Mouse (Mus musculus) MN1 (cell line): Measurements from ENCODE around the gene Dedd.

Source experiments
- DNase-seq: peaks from one replicate; pipeline ENCODE4 v3.0.0-alpha.2; 2016; ENCODE audit warnings: low spot score

Dedd gene

DNA sequence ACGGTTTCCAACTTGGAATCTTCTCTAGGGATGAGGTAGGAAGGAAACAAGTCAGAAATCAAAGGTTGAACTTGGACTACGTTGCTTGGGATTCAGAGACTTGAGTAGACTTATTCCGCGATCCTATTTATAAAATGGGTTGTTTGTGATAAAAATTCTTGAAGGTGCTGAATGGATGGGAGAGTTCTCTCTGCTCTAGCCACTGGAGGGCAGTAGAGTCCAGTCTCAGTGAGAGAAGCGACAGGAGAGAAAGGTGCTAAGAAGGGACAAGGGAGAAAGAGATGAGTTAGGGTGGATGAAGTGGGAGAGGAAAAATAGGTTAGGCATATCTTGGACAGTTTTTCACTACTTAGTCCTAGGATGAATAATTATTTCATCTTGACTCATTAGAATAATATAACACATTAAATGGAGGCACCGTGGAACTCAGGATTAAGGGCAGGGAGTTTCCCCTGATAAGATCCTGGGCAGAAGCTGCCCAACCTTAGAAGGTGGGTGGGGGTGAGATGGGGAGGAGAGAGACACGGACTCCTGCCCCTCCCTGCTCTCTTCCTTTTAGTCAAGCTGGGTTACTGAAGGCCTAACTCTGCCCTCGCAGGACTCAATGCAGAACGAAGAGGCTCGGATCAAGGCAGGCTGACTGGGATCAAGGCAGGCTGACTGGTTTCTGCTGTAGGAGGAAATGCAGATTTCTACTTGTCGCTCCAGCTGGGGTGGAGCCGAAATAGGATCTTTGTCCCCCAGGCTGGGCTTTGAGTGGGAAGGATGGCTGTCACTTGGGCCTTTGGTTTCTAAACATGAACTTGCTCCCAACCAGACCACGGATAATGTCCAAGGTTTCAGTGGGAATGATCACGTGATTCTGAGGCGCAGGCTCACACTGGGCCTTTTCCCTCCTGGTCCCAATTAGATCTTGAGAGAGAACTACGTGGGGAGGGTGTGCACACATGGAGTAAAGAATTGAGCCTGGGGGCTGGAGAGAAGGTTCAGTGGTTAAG is 32.5 kb downstream of the Dedd start:
- DNase-seq: peak; percentile 85

DNA sequence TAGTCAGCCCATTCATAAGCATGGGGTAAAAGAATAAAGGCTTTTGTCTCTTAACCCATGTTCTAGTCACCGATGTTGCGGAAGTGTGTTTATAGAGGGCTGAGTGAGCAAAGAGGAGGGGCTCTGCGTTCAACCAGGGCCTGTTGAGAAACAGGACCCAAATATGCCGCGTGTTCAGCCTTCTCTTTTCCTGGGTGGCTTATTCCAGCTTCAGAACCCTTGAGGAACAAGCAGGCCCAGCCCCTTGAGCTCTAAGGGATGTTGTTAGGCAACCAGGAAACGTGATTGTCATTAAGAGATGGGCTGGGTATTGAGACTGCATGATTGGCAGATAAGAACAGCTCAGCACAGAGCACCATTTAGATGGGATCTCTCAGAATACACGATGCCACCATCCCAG is 37.0 kb downstream of the Dedd start:
- DNase-seq: no peak

- no peak for DNase-seq
These were observed 41.1 kb downstream of the Dedd start, which contains the start of gene Nectin4 for GRCm38 (mm10) chr1:171369845-171370556. Gene Nectin4 (plus strand): TSS chr1:171370099.

DNA sequence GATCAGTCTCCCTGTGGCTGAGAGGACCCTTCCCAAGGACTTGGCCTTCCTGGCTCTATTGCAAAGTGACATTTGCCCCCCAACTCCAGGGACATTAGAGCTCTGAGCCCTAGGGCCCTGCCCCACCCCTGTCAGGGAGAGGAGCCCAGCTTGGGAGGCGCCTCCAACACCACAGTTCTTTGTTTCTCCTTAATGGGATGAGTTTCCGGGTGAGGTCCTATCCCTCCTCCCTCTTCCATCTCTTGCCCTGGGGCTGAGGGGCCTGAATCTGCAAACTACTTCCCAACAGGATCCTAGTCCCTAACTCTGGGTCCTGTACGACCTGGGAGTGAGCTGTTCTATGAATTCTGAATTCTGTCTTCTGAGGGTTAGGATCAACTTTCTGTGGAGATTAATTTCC is 43.9 kb downstream of the Dedd start:
- no peak for DNase-seq

- no peak for DNase-seq
These were observed 45.0 kb downstream of the Dedd start for GRCm38 (mm10) chr1:171373946-171374345.

- peak; percentile 84 for DNase-seq
These were observed 46.7 kb downstream of the Dedd start for GRCm38 (mm10) chr1:171375646-171376097.

DNA sequence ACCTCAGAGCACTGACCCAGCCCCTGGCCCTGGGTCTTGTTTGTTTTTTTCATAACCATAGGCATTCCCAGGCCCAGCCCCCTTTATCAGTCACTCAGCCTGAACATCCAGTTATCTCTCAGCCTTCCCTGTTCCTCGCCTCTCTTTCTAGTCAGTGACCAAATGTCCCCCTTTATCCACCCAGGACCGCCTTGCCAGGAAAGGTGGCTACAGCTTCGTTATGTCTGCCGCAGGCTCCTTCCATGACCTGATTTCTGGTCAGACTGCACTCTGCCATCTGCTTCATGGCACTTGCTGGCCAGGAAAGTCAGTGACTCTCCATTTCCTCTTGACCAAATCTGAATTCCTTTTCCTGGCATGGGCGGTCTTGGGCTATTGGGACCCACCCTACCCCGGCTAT is 49.4 kb downstream of the Dedd start:
- no peak for DNase-seq

GRCm38 (mm10) chr1:171379935-171380599 is 51.1 kb downstream of the Dedd start:
- DNase-seq: peak; percentile 87

GRCm38 (mm10) chr1:171382096-171382620 is 53.2 kb downstream of the Dedd start:
- no peak for DNase-seq

GRCm38 (mm10) chr1:171384361-171384760 is 55.4 kb downstream of the Dedd start:
- DNase-seq: no peak

DNA sequence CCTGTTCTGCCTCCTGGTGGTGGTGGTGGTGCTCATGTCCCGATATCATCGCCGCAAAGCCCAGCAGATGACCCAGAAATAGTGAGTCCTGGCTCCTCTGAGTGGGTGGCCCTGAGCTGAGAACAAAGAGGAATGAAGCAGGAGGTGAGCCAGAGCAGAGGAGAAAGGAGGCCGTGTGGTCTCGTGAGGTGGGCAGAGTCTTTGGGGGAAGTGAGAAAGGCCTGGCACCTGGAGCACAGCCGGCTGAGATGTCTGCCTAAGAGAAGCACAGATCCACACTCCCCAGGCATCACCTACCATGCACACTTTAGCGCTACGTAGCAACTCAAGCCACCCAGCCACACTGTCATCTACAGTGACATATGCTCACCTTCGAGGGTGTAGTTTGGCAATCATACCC is 56.2 kb downstream of the Dedd start:
- no peak for DNase-seq

DNA sequence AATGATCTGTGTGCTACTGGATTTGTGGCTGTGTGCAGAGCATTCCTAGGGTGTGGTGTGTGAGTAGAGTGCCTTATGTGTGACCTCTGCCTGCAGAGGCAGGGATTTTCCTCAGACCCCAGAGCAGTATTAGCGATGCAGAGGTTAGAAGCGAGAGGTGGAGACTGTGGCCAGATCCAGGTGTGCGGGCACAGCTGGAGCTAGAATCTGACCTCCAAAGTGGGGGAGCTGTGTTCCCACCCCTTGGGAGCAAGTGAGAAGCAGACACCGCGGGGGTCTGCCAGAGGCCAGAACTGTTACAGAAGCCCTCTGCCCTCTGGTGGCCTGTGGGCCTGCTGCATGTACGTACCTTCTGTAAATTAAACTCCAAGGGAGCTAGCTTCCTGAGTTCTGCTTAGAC is 58.2 kb downstream of the Dedd start:
- no peak for DNase-seq

DNA sequence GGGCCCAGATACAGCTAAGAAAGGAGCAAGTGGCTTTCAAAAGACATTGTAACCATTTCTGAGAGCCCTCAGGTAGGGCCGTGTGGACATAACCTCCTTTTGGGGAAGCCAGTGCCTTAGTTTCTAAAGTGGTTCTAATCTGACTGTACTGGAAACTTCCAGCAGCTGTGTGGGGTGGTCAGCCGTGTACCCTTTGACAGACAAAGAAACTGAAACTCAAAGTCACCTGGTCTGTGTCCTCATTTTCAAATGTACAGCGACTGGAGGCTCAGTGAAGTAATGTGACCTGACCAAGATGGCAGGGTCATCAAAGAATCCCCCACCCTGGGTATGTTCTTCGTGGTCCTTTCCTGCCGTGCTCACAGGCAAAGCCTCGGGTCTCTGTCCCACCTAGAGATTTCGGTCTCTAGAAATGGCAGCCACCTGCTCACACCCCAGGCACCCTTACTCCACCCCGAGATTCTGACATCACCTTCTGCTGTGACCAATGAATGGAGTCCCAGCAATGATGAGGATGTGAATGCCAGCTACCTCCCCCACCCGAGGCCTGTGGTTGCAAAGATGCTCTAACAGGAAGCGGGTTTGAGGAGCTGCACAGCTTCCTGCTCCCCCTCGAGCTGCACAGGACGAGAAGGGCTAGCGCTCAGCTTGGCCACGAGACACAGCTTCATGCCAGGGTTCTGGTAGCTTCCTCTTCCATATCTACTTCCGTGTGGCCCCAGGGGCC is 59.6 kb downstream of the Dedd start, which contains the start of gene Arhgap30:
TSS of gene Arhgap30 (plus strand) at position 579 of the 727 bp plus-strand sequence.
- no peak for DNase-seq

DNA sequence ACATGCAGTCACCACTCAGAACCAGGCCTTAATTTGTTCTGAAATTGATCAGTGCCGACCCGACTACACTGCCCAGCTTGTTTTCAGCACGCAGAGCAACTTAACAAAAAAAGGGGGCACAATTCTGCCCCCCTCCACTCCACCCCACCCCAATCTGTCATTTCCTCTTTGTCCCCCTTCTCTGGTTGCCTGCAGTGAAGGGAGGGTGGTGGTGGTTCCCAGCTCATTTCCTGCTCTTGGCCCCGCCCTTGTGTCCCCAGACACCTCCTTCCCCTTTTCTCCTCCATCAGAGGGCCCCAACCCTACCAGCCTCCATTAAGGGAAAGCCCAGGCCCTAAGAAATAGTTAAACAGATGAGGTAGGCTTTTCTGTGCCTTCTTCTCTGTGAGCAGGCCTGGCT is 61.2 kb downstream of the Dedd start:
- no peak for DNase-seq
